Mouse (Mus musculus): ENCODE results near the gene C8g. TPM values are rescaled to one million over a fixed set of nuclear protein-coding genes. Genes with fewer than 3 reads are reported as not detected.

The C8g gene
- polyA plus RNA-seq, 1 experiment from 2014 or later = 3.9 TPM

Other genes with a start within 250 kb of the C8g start
- gene Tmem203, start 246.3 kb downstream of the C8g start, polyA plus RNA-seq (2015; fragmentation: Nextera tagmentation; extraction: Ambion mirVana) = 15.1 and 16.4 TPM in 2 replicates
- gene Tprn, start 239.1 kb downstream of the C8g start, polyA plus RNA-seq (2015; fragmentation: Nextera tagmentation; extraction: Ambion mirVana) = 4.3 and 5.9 TPM in 2 replicates
- 154 and 157 TPM in 2 replicates for gene Ssna1, start 229.3 kb downstream of the C8g start, polyA plus RNA-seq (2015; fragmentation: Nextera tagmentation; extraction: Ambion mirVana)
- gene Anapc2, start 229.2 kb downstream of the C8g start, polyA plus RNA-seq (2015; fragmentation: Nextera tagmentation; extraction: Ambion mirVana) = 80.5 and 86.6 TPM in 2 replicates
- gene Tmem210, start 213.6 kb downstream of the C8g start, polyA plus RNA-seq (2015; fragmentation: Nextera tagmentation; extraction: Ambion mirVana) = not detected in 2 replicates
- gene Lrrc26, start 211.8 kb downstream of the C8g start, polyA plus RNA-seq (2015; fragmentation: Nextera tagmentation; extraction: Ambion mirVana) = 0.89 and 1.2 TPM in 2 replicates
- 0.14 TPM in 1 of 2 replicates, not detected in the other for gene Grin1, start 182.5 kb downstream of the C8g start, polyA plus RNA-seq (2015; fragmentation: Nextera tagmentation; extraction: Ambion mirVana)
- 24.7 and 28.4 TPM in 2 replicates for gene Man1b1, start 169.4 kb downstream of the C8g start, polyA plus RNA-seq (2015; fragmentation: Nextera tagmentation; extraction: Ambion mirVana)
- 10.3 and 10.6 TPM in 2 replicates for gene Dpp7, start 145.4 kb downstream of the C8g start, polyA plus RNA-seq (2015; fragmentation: Nextera tagmentation; extraction: Ambion mirVana)
- gene Uap1l1, start 136.0 kb downstream of the C8g start, polyA plus RNA-seq (2015; fragmentation: Nextera tagmentation; extraction: Ambion mirVana) = 18.8 and 19.3 TPM in 2 replicates
- 21.1 and 22.5 TPM in 2 replicates for gene Sapcd2, start 129.4 kb downstream of the C8g start, polyA plus RNA-seq (2015; fragmentation: Nextera tagmentation; extraction: Ambion mirVana)
- 3.4 and 4.0 TPM in 2 replicates for gene Entpd2, start 105.8 kb downstream of the C8g start, polyA plus RNA-seq (2015; fragmentation: Nextera tagmentation; extraction: Ambion mirVana)
- 30.8 TPM in 2 replicates for gene Npdc1, start 102.4 kb downstream of the C8g start, polyA plus RNA-seq (2015; fragmentation: Nextera tagmentation; extraction: Ambion mirVana)
- gene Fut7, start 78.5 kb downstream of the C8g start, polyA plus RNA-seq (2015; fragmentation: Nextera tagmentation; extraction: Ambion mirVana) = 0.35 and 0.46 TPM in 2 replicates
- 5.4 and 5.8 TPM in 2 replicates for gene Abca2, start 73.0 kb downstream of the C8g start, polyA plus RNA-seq (2015; fragmentation: Nextera tagmentation; extraction: Ambion mirVana)
- gene Clic3, start 44.9 kb downstream of the C8g start, polyA plus RNA-seq (2015; fragmentation: Nextera tagmentation; extraction: Ambion mirVana) = 8.0 and 17.9 TPM in 2 replicates
- 37.6 and 40.4 TPM in 2 replicates for gene Paxx, start 40.6 kb downstream of the C8g start, polyA plus RNA-seq (2015; fragmentation: Nextera tagmentation; extraction: Ambion mirVana)
- gene Ptgds, start 31.7 kb downstream of the C8g start, polyA plus RNA-seq (2015; fragmentation: Nextera tagmentation; extraction: Ambion mirVana) = 192 and 202 TPM in 2 replicates
- not detected in 2 replicates for gene Lcn12, start 7.8 kb downstream of the C8g start, polyA plus RNA-seq (2015; fragmentation: Nextera tagmentation; extraction: Ambion mirVana)
- 92.1 and 97.8 TPM in 2 replicates for gene Fbxw5, start 969 bp downstream of the C8g start, polyA plus RNA-seq (2015; fragmentation: Nextera tagmentation; extraction: Ambion mirVana)
- 27.0 and 27.3 TPM in 2 replicates for gene Traf2, start 45.2 kb upstream of the C8g start, polyA plus RNA-seq (2015; fragmentation: Nextera tagmentation; extraction: Ambion mirVana)
- gene Edf1, start 56.1 kb upstream of the C8g start, polyA plus RNA-seq (2015; fragmentation: Nextera tagmentation; extraction: Ambion mirVana) = 288 and 303 TPM in 2 replicates
- 2.7 and 19.0 TPM in 2 replicates for gene Mamdc4, start 73.1 kb upstream of the C8g start, polyA plus RNA-seq (2015; fragmentation: Nextera tagmentation; extraction: Ambion mirVana)
- gene Phpt1, start 73.5 kb upstream of the C8g start, polyA plus RNA-seq (2015; fragmentation: Nextera tagmentation; extraction: Ambion mirVana) = 180 and 190 TPM in 2 replicates
- gene Ajm1, start 80.0 kb upstream of the C8g start, polyA plus RNA-seq (2015; fragmentation: Nextera tagmentation; extraction: Ambion mirVana) = 0.05 and 0.10 TPM in 2 replicates
- gene Rabl6, start 106.8 kb upstream of the C8g start, polyA plus RNA-seq (2015; fragmentation: Nextera tagmentation; extraction: Ambion mirVana) = 42.7 and 48.9 TPM in 2 replicates
- 0.07 and 0.11 TPM in 2 replicates for gene Ccdc183, start 116.0 kb upstream of the C8g start, polyA plus RNA-seq (2015; fragmentation: Nextera tagmentation; extraction: Ambion mirVana)
- gene Tmem141, start 120.3 kb upstream of the C8g start, polyA plus RNA-seq (2015; fragmentation: Nextera tagmentation; extraction: Ambion mirVana) = 20.0 and 25.6 TPM in 2 replicates
- gene Fcna, start 126.3 kb upstream of the C8g start, polyA plus RNA-seq (2015; fragmentation: Nextera tagmentation; extraction: Ambion mirVana) = 3.6 and 6.3 TPM in 2 replicates
- not detected in 2 replicates for gene Lcn8, start 151.4 kb upstream of the C8g start, polyA plus RNA-seq (2015; fragmentation: Nextera tagmentation; extraction: Ambion mirVana)
- not detected in 2 replicates for gene Lcn5, start 156.2 kb upstream of the C8g start, polyA plus RNA-seq (2015; fragmentation: Nextera tagmentation; extraction: Ambion mirVana)
- gene Lcn6, start 175.1 kb upstream of the C8g start, polyA plus RNA-seq (2015; fragmentation: Nextera tagmentation; extraction: Ambion mirVana) = not detected in 2 replicates
- not detected in 2 replicates for gene Lcn10, start 181.0 kb upstream of the C8g start, polyA plus RNA-seq (2015; fragmentation: Nextera tagmentation; extraction: Ambion mirVana)
- gene Obp2a, start 198.3 kb upstream of the C8g start, polyA plus RNA-seq (2015; fragmentation: Nextera tagmentation; extraction: Ambion mirVana) = not detected in 2 replicates
- gene Bmyc, start 205.0 kb upstream of the C8g start, polyA plus RNA-seq (2015; fragmentation: Nextera tagmentation; extraction: Ambion mirVana) = 42.3 and 45.4 TPM in 2 replicates
- gene Obp2b, start 235.3 kb upstream of the C8g start, polyA plus RNA-seq (2015; fragmentation: Nextera tagmentation; extraction: Ambion mirVana) = not detected in 2 replicates

Measured in heart, embryonic 16.5 days (tissue).